Comparison of ENCODE assay signal across 8 mouse cellular contexts in genomic region chr3:127257969-127258368, GRCm38 (mm10).
DNase-seq lines count a peak whose midpoint lies in the region; ATAC-seq lines count a peak whose summit lies in the region.

No protein-coding gene starts in this region.

- H3K9ac ChIP-seq in forebrain, embryonic 16.5 days (replicated peaks; ENCODE audit: low read depth, low read length): peak overlapping the region; percentile 50
- H3K9ac ChIP-seq in intestine, embryonic 14.5 days (ENCODE audit: low read length): peak overlapping the region; percentile 47
- H3K9ac ChIP-seq in midbrain, embryonic 12.5 days (replicated peaks): peak overlapping the region; percentile 47; the same call in 1 of the 2 replicates

- H3K36me3 ChIP-seq in forebrain, embryonic 16.5 days (ENCODE audit: control insufficient read depth, insufficient read depth): no peaks in the 10 kb centered on the region
- no peaks in the 10 kb centered on the region for H3K36me3 ChIP-seq in intestine, embryonic 14.5 days (ENCODE audit: control insufficient read depth, insufficient read depth, low read length)
- no peaks in the 10 kb centered on the region for H3K36me3 ChIP-seq in midbrain, embryonic 12.5 days

- 0% methylated on average over 18 of the region's 18 CpGs for WGBS in forebrain, embryonic 16.5 days
- 3% methylated on average over 18 of the region's 18 CpGs for WGBS in intestine, embryonic 14.5 days
- 0% methylated on average over 18 of the region's 18 CpGs for WGBS in midbrain, embryonic 12.5 days

- peaks cover 17% of the 10 kb centered on the region for H3K4me1 ChIP-seq in forebrain, embryonic 16.5 days (replicated peaks; ENCODE audit: control insufficient read depth, insufficient read depth, low read length)
- no peaks in the 10 kb centered on the region for H3K4me1 ChIP-seq in intestine, embryonic 14.5 days (replicated peaks; ENCODE audit: control insufficient read depth, insufficient read depth, low read length)
- H3K4me1 ChIP-seq in midbrain, embryonic 12.5 days: peaks cover 33% of the 10 kb centered on the region

- DNase-seq in heart, adult 18-20 months: peak; percentile 18 to 47
- no peak for DNase-seq in heart, adult 9 months (ENCODE audit: low spot score in 2 of 2)
- peak; percentile 78 for DNase-seq in brain, adult 2 months (ENCODE audit: low read depth, low spot score)
- DNase-seq in intestine, embryonic 14.5 days (ENCODE audit: low spot score): no peak
- no peak for DNase-seq in adrenal gland, adult 8-10 months

- peak overlapping the region; percentile 38 for H3K27ac ChIP-seq in forebrain, embryonic 16.5 days (ENCODE audit: low read length)
- H3K27ac ChIP-seq in intestine, embryonic 14.5 days (ENCODE audit: low read depth): peak overlapping the region; percentile 90
- peak overlapping the region; percentile 90 for H3K27ac ChIP-seq in midbrain, embryonic 12.5 days (replicated peaks)

- no peaks in the 10 kb centered on the region for H3K9me3 ChIP-seq in forebrain, embryonic 16.5 days (ENCODE audit: control insufficient read depth, low read length)
- H3K9me3 ChIP-seq in intestine, embryonic 14.5 days (ENCODE audit: control insufficient read depth, low read length): no peaks in the 10 kb centered on the region
- no peaks in the 10 kb centered on the region for H3K9me3 ChIP-seq in midbrain, embryonic 12.5 days

- H3K4me2 ChIP-seq in forebrain, embryonic 16.5 days (ENCODE audit: low read length): peak overlapping the region; percentile 70
- peak overlapping the region; percentile 70 for H3K4me2 ChIP-seq in intestine, embryonic 14.5 days (ENCODE audit: low read length)
- H3K4me2 ChIP-seq in midbrain, embryonic 12.5 days (replicated peaks): peak overlapping the region; percentile 57

- peak overlapping the region; percentile 42 for H3K4me3 ChIP-seq in forebrain, embryonic 16.5 days (replicated peaks; ENCODE audit: low read length)
- peak overlapping the region; percentile 47 for H3K4me3 ChIP-seq in intestine, embryonic 14.5 days (ENCODE audit: low read depth, low read length)
- H3K4me3 ChIP-seq in midbrain, embryonic 12.5 days: peak overlapping the region; percentile 42

- no peaks in the 10 kb centered on the region for H3K27me3 ChIP-seq in forebrain, embryonic 16.5 days (replicated peaks; ENCODE audit: control insufficient read depth, insufficient read depth, low read length)
- no peaks in the 10 kb centered on the region for H3K27me3 ChIP-seq in intestine, embryonic 14.5 days (replicated peaks; ENCODE audit: control insufficient read depth, insufficient read depth, low read length)
- H3K27me3 ChIP-seq in midbrain, embryonic 12.5 days: no peaks in the 10 kb centered on the region

- peak; percentile 52 for ATAC-seq in forebrain, embryonic 16.5 days
- peak; percentile 70 for ATAC-seq in intestine, embryonic 14.5 days (replicated peaks; ENCODE audit: low FRiP score, low TSS enrichment, low read depth)
- peak; percentile 69 for ATAC-seq in midbrain, embryonic 12.5 days (ENCODE audit: low FRiP score, low read depth)
- ATAC-seq in megakaryocyte-erythroid progenitor cell, adult 5-6 weeks (replicated peaks; ENCODE audit: low FRiP score, low TSS enrichment, poor library complexity, severe bottlenecking): no peak

Comparison
In these comparisons a context has a peak if more than half of its experiments do, and no peak if none do; other contexts are left out.
1. DNase-seq: peak in heart, adult 18-20 months (2 of 2) and brain, adult 2 months (single experiment); none in heart, adult 9 months (0 of 2), intestine, embryonic 14.5 days (single experiment) and adrenal gland, adult 8-10 months (single experiment).
2. H3K27ac ChIP-seq: peak in every context shown above with its lines; median percentile 90 in intestine, embryonic 14.5 days; 90 in midbrain, embryonic 12.5 days; 38 in forebrain, embryonic 16.5 days.
3. Peak in every context shown above with its lines, with median percentiles within 50 percentile points of each other: H3K4me2 ChIP-seq, H3K4me3 ChIP-seq and H3K9ac ChIP-seq.